Mouse (Mus musculus): ENCODE measurements around the gene Med4. TPM values are rescaled to one million over a fixed set of nuclear protein-coding genes. Genes with fewer than 3 reads are reported as not detected.

Med4 gene
- polyA plus RNA-seq (2014; fragmentation: Nextera tagmentation; extraction: Ambion mirVana): 46.6 and 47.5 TPM in 2 replicates

DNA sequence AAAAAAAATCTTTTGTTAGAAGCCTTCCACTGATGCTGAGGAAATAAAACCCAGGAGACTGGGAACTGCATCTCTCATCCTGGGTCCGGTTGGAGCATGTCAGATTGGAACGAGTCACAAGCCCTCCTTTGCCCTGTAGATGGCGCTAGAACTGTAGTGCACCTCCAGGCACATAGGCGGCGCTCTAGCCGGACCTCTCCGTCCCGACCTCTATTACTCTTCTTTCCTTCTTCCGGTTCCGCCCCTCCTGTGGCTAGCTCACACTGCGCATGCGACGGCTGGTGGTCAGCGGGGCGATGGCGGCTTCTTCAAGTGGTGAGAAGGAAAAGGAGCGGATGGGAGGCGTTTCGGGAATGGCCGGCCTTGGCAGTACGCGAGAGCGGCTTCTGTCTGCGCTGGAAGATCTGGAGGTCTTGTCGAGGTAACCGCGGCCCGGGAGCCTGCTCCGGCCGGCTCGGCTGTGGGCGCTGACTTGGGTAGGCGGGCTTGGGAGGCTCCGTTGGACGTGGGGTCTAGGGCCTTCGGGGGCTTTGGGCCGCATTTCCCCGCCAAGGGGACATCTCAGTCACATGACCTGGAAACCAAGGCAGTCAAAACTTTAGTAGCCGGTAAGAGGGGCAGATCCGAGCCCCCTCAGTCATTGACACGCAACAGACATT lies at the start of gene Med4:
Gene Med4 (plus strand): TSS at position 261 of the 659 bp plus-strand sequence.
- H3K27ac ChIP-seq (replicated peaks in 1 of 2; ENCODE audit: control insufficient read depth in 1 of 2, insufficient read depth in 1 of 2, low read depth in 2 of 2, low read length in 2 of 2): no peak within 1 kb of the TSS
- peak within 1 kb of the TSS; percentile 94 for H3K9ac ChIP-seq (ENCODE audit: low read length)
- H3K4me2 ChIP-seq (ENCODE audit: low read length): peak within 1 kb of the TSS; percentile 76
- ATAC-seq (ENCODE audit: insufficient number of reproducible peaks, insufficient read depth, low FRiP score, low read depth): peak; percentile 84
- WGBS: under 1% methylated on average over 41 of the region's 41 CpGs
- peaks cover 23% of the 10 kb centered on the region for H3K36me3 ChIP-seq (ENCODE audit: control insufficient read depth, insufficient read depth, low read length)
- H3K27me3 ChIP-seq (ENCODE audit: control insufficient read depth, insufficient read depth, low read length): no peaks in the 10 kb centered on the region
- H3K9me3 ChIP-seq (ENCODE audit: control insufficient read depth, low read length): no peaks in the 10 kb centered on the region
- peak within 1 kb of the TSS; percentile 87 to 95 for H3K4me3 ChIP-seq (ENCODE audit: control insufficient read depth in 1 of 2, insufficient read depth in 1 of 2, low read depth in 1 of 2, low read length in 2 of 2)
- peaks cover 9 to 10% of the 10 kb centered on the region in 2 experiments for H3K4me1 ChIP-seq (ENCODE audit: control insufficient read depth in 2 of 2, insufficient read depth in 2 of 2, low read length in 2 of 2)

GRCm38 (mm10) chr14:73460514-73461134 lies 49.2 kb upstream of the Med4 start:
- Histone ChIP-seq H3K4me3 (ENCODE audit: control insufficient read depth in 1 of 2, insufficient read depth in 1 of 2, low read depth in 1 of 2, low read length in 2 of 2) (no peak overlapping the region), H3K36me3 (ENCODE audit: control insufficient read depth, insufficient read depth, low read length) (no peaks in the 10 kb centered on the region), H3K9ac (ENCODE audit: low read length) (no peak overlapping the region), H3K27me3 (ENCODE audit: control insufficient read depth, insufficient read depth, low read length) (no peaks in the 10 kb centered on the region), H3K9me3 (ENCODE audit: control insufficient read depth, low read length) (no peaks in the 10 kb centered on the region), H3K4me2 (ENCODE audit: low read length) (peak overlapping the region; percentile 3; the same call in 1 of the 2 replicates), H3K4me1 (ENCODE audit: control insufficient read depth in 2 of 2, insufficient read depth in 2 of 2, low read length in 2 of 2) (no peaks in the 10 kb centered on the region), H3K27ac (replicated peaks in 1 of 2; ENCODE audit: control insufficient read depth in 1 of 2, insufficient read depth in 1 of 2, low read depth in 2 of 2, low read length in 2 of 2) (no peak overlapping the region)
- WGBS: 68% methylated on average over 12 of the region's 12 CpGs
- no peak for ATAC-seq (ENCODE audit: insufficient number of reproducible peaks, insufficient read depth, low FRiP score, low read depth)

GRCm38 (mm10) chr14:73462211-73462610 lies 47.6 kb upstream of the Med4 start:
- no peak for ATAC-seq (ENCODE audit: insufficient number of reproducible peaks, insufficient read depth, low FRiP score, low read depth)

DNA sequence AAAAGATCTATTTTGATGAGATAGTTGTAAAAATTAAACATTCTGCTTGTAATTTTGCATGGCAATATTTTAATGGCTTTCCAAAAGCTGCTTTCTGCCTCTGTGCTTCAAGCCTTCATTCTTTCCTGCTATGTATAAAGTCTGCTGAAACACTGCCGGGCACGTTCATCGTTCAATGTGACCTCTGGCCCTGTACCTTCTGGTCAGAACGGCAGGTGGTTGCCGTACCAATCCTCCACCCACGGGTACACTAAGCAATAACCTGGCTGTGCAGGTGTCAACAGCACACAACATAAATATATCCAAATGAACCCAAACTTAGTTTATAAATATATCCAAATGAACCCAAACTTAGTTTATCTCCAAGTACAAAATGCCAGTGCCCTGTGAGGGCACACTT lies 42.1 kb upstream of the Med4 start:
- no peaks in the 10 kb centered on the region for H3K36me3 ChIP-seq (ENCODE audit: control insufficient read depth, insufficient read depth, low read length)
- H3K9ac ChIP-seq (ENCODE audit: low read length): no peak overlapping the region
- no peaks in the 10 kb centered on the region for H3K4me1 ChIP-seq (ENCODE audit: control insufficient read depth in 2 of 2, insufficient read depth in 2 of 2, low read length in 2 of 2)
- H3K4me2 ChIP-seq (ENCODE audit: low read length): no peak overlapping the region
- H3K27ac ChIP-seq (replicated peaks in 1 of 2; ENCODE audit: control insufficient read depth in 1 of 2, insufficient read depth in 1 of 2, low read depth in 2 of 2, low read length in 2 of 2): no peak overlapping the region
- H3K27me3 ChIP-seq (ENCODE audit: control insufficient read depth, insufficient read depth, low read length): no peaks in the 10 kb centered on the region
- 88% methylated on average over 6 of the region's 6 CpGs for WGBS
- ATAC-seq (ENCODE audit: insufficient number of reproducible peaks, insufficient read depth, low FRiP score, low read depth): no peak
- H3K9me3 ChIP-seq (ENCODE audit: control insufficient read depth, low read length): no peaks in the 10 kb centered on the region
- no peak overlapping the region for H3K4me3 ChIP-seq (ENCODE audit: control insufficient read depth in 1 of 2, insufficient read depth in 1 of 2, low read depth in 1 of 2, low read length in 2 of 2)

More at GRCm38 (mm10) chr14:73462211-73462610, 47.6 kb upstream of the Med4 start:
- Histone ChIP-seq H3K4me2 (ENCODE audit: low read length) (no peak overlapping the region), H3K9me3 (ENCODE audit: control insufficient read depth, low read length) (no peaks in the 10 kb centered on the region), H3K9ac (ENCODE audit: low read length) (no peak overlapping the region), H3K4me3 (ENCODE audit: control insufficient read depth in 1 of 2, insufficient read depth in 1 of 2, low read depth in 1 of 2, low read length in 2 of 2) (no peak overlapping the region), H3K27ac (replicated peaks in 1 of 2; ENCODE audit: control insufficient read depth in 1 of 2, insufficient read depth in 1 of 2, low read depth in 2 of 2, low read length in 2 of 2) (no peak overlapping the region), H3K36me3 (ENCODE audit: control insufficient read depth, insufficient read depth, low read length) (no peaks in the 10 kb centered on the region), H3K27me3 (ENCODE audit: control insufficient read depth, insufficient read depth, low read length) (no peaks in the 10 kb centered on the region), H3K4me1 (ENCODE audit: control insufficient read depth in 2 of 2, insufficient read depth in 2 of 2, low read length in 2 of 2) (no peaks in the 10 kb centered on the region)
- 74% methylated on average over 4 of the region's 4 CpGs for WGBS

DNA sequence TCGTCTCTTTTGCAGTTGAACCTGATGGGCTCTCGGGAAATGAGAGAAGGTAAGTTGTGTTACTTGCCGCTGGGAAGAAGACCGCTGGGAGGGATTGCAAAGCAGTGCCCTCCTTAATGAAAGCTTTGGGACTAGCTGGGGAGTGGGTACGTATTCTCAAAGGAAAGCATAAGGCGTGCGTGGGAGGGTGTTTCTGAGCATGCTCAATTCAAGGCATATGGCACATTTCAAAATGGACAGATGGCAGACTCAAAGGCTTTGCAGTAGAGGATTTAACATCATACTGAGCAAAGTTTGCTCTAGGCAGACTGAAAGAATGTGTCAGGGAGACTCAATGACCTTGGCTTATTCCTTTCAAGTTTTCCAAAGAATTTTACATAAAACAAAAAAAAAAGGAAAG lies 40.3 kb upstream of the Med4 start:
- Histone ChIP-seq H3K9me3 (ENCODE audit: control insufficient read depth, low read length) (no peaks in the 10 kb centered on the region), H3K4me1 (ENCODE audit: control insufficient read depth in 2 of 2, insufficient read depth in 2 of 2, low read length in 2 of 2) (peaks cover 4% of the 10 kb centered on the region in 2 experiments), H3K27ac (replicated peaks in 1 of 2; ENCODE audit: control insufficient read depth in 1 of 2, insufficient read depth in 1 of 2, low read depth in 2 of 2, low read length in 2 of 2) (no peak overlapping the region), H3K27me3 (ENCODE audit: control insufficient read depth, insufficient read depth, low read length) (no peaks in the 10 kb centered on the region), H3K4me2 (ENCODE audit: low read length) (no peak overlapping the region), H3K36me3 (ENCODE audit: control insufficient read depth, insufficient read depth, low read length) (no peaks in the 10 kb centered on the region), H3K4me3 (ENCODE audit: control insufficient read depth in 1 of 2, insufficient read depth in 1 of 2, low read depth in 1 of 2, low read length in 2 of 2) (no peak overlapping the region), H3K9ac (ENCODE audit: low read length) (no peak overlapping the region)
- no peak for ATAC-seq (ENCODE audit: insufficient number of reproducible peaks, insufficient read depth, low FRiP score, low read depth)
- 74% methylated on average over 7 of the region's 7 CpGs for WGBS

GRCm38 (mm10) chr14:73470593-73470992 lies 39.2 kb upstream of the Med4 start:
- no peak for ATAC-seq (ENCODE audit: insufficient number of reproducible peaks, insufficient read depth, low FRiP score, low read depth)
- no peak overlapping the region for H3K27ac ChIP-seq (replicated peaks in 1 of 2; ENCODE audit: control insufficient read depth in 1 of 2, insufficient read depth in 1 of 2, low read depth in 2 of 2, low read length in 2 of 2)
- WGBS: 72% methylated on average over 8 of the region's 8 CpGs
- H3K4me1 ChIP-seq (ENCODE audit: control insufficient read depth in 2 of 2, insufficient read depth in 2 of 2, low read length in 2 of 2): peaks cover 7 to 9% of the 10 kb centered on the region in 2 experiments
- no peaks in the 10 kb centered on the region for H3K27me3 ChIP-seq (ENCODE audit: control insufficient read depth, insufficient read depth, low read length)
- no peak overlapping the region for H3K9ac ChIP-seq (ENCODE audit: low read length)
- no peaks in the 10 kb centered on the region for H3K36me3 ChIP-seq (ENCODE audit: control insufficient read depth, insufficient read depth, low read length)
- H3K4me3 ChIP-seq (ENCODE audit: control insufficient read depth in 1 of 2, insufficient read depth in 1 of 2, low read depth in 1 of 2, low read length in 2 of 2): no peak overlapping the region
- no peak overlapping the region for H3K4me2 ChIP-seq (ENCODE audit: low read length)
- no peaks in the 10 kb centered on the region for H3K9me3 ChIP-seq (ENCODE audit: control insufficient read depth, low read length)

- H3K4me2 ChIP-seq (ENCODE audit: low read length): no peak overlapping the region
- H3K27me3 ChIP-seq (ENCODE audit: control insufficient read depth, insufficient read depth, low read length): no peaks in the 10 kb centered on the region
- H3K4me1 ChIP-seq (ENCODE audit: control insufficient read depth in 2 of 2, insufficient read depth in 2 of 2, low read length in 2 of 2): peaks cover 9 to 10% of the 10 kb centered on the region in 2 experiments
- H3K27ac ChIP-seq (replicated peaks in 1 of 2; ENCODE audit: control insufficient read depth in 1 of 2, insufficient read depth in 1 of 2, low read depth in 2 of 2, low read length in 2 of 2): no peak overlapping the region
- H3K4me3 ChIP-seq (ENCODE audit: control insufficient read depth in 1 of 2, insufficient read depth in 1 of 2, low read depth in 1 of 2, low read length in 2 of 2): no peak overlapping the region
- no peak for ATAC-seq (ENCODE audit: insufficient number of reproducible peaks, insufficient read depth, low FRiP score, low read depth)
- WGBS: 77% methylated on average over 7 of the region's 7 CpGs
- no peaks in the 10 kb centered on the region for H3K36me3 ChIP-seq (ENCODE audit: control insufficient read depth, insufficient read depth, low read length)
- H3K9ac ChIP-seq (ENCODE audit: low read length): no peak overlapping the region
- no peaks in the 10 kb centered on the region for H3K9me3 ChIP-seq (ENCODE audit: control insufficient read depth, low read length)
Observed at GRCm38 (mm10) chr14:73472205-73472604, 37.6 kb upstream of the Med4 start.

Measured in heart, embryonic 14.5 days (tissue).